Mouse (Mus musculus) heart, adult 10 weeks (tissue): Measurements from ENCODE around the gene Zfp850. TPM values are rescaled to one million over a fixed set of nuclear protein-coding genes. Genes with fewer than 3 reads are reported as not detected.

ENCODE experiments used
- polyA plus RNA-seq: library from polyadenylated mRNA; stranded (reverse); fragments of 350-450 nt; fragmentation: Illumina TruSeq; extraction: RNeasy Lipid Tissue Mini Kit (QIAGEN cat#74804); gene quantifications from one replicate; pipeline ENCODE4 v1.2.3, GENCODE M21; 2014; ENCODE audit warnings: low read depth, low replicate concordance

Gene Zfp850
- polyA plus RNA-seq: 0.89 TPM

DNA sequence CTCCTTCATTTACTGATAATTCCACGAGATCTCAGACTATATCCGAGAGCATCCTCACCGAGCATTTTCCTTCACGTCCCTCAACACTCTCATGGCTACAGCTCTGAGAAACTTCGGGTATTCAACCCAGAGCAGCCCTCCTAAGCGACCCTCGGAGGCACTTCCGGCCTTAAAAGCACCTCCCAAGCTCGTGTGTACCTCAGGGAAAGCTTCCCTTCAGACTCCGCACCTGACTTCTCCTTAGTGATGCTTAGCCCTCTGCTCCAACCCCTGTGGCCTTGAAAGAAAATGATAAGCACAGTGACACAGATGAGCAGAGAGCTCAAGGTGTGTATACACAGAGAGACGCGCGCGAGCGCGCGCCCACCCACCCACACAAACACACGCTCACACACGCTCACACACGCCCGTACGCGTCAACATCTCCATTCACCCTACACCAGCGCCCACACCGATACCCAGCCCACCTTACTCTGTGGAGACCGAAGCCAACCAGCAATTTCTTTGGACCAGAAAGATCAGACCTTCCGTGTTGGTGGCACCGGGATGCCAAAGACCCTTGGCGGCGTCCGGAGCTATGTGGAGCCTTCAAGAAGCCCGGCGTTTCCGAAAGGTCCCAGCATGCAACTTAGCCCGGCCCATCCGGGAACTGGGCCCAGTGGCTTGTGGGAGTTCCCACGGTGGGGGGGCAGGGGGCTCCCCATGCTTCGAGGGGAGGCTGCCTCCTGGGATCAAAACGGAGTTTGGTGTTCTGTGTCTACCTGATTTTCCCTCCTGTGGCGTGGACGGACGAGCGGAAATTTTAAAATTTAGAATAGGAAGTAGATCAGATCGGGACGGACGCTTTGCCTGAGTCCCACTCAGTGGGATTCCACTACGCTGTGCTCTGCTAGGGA lies at the start of gene Zfp850:
Zfp850 (minus strand) TSS at position 567 of the 896 bp plus-strand sequence.

DNA sequence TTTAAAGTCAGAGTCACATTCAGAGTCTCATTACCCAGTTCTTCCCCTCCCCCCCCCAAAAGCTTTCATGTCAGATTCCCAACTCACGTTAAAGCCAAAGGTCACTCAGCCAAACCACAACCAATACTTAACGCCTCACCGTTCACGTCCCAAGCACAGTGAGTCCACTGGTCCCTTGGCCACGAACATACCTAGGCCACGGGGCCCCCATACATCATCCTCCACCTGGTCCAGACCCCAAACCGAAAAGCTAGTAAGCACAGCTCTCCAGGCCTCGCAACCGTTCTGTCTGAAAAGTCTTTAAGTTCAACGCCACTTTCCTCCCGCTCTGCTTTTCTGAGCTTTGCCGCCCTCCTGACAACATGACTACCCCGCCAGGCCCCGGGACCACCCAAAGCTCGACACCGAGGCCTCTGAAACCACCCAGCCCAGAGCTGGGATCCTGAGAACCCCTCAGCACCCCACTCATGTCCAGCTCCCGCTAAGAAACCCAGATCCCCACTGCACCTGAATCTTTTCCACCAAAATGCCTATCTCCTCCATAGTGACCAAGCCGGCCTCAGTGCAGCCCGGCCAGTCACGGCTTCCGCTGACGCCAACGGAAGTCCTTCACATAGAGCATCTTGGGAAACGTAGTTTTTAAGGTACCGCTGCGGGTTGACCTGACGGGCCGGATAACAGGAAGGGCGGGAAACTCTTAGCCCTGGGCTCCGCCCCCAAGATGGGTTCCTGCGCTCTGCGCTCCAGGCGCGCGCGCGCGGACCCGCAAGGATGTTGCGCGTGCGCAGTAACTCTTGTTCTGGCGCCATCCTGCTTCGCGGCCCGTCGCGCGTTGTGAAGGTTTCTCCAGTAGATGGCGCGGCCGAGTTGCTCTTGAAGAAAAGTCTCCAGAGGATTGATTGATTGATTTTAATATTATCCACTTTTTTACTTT lies 35.8 kb upstream of the Zfp850 start, which contains the start of gene Psmc4:
Psmc4 (minus strand) TSS at position 626 of the 934 bp plus-strand sequence.

DNA sequence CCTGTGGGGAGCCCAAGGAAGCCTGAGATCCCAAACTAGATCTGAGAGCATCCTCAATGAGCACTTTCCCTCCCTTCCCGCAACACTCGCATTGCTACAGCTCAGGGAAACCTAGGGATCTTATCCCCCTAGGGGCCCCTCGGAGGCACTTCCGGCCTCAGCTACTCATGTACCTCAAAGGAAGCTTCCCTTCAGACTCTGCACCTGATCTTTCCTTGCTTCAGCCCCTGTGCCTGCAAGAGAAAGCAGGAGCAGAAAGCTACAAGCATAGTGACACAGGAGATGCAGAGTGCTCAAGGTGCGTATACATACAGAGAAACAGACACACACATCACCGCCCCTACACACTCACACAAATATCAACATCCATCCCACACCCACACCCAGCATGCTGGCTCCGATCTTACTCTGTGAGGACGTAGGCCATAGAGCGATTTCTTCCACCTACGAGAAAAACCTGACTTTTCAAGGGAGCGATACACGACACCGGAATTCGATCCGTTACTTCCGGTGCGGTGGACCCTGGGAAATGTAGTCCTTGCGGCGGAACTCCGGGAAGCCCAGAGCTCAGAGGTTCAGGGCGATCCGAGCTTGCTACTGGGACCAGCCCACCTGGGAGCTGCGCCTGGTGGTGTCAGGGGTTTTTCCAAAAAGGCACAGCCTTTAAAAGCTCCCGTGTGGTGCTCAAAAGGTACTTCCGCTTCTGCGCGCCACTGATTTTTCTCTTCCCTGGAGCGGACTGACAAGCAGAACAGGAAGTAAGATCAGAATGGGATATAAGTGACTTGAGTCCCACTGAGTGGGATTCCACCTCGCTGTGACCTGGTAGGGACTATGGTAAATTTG lies 35.0 kb downstream of the Zfp850 start, which contains the start of gene Zfp780b:
Zfp780b (minus strand) TSS at position 489 of the 846 bp plus-strand sequence.

Other genes with a start within 250 kb of the Zfp850 start
- gene Zfp626, start 206.9 kb downstream of the Zfp850 start, polyA plus RNA-seq: 4.1 TPM
- gene Zfp59, start 175.5 kb downstream of the Zfp850 start, polyA plus RNA-seq: 2.9 TPM
- gene Zfp607a, start 156.6 kb downstream of the Zfp850 start, polyA plus RNA-seq: 2.1 TPM
- 4.4 TPM for gene Zfp974, start 84.7 kb downstream of the Zfp850 start, polyA plus RNA-seq
- gene Zfp780b, start 34.9 kb downstream of the Zfp850 start, polyA plus RNA-seq: 5.7 TPM
- 96.3 TPM for gene Psmc4, start 36.0 kb upstream of the Zfp850 start, polyA plus RNA-seq
- 0.55 TPM for gene Fcgbp, start 57.1 kb upstream of the Zfp850 start, polyA plus RNA-seq
- gene 9530053A07Rik, start 115.4 kb upstream of the Zfp850 start, polyA plus RNA-seq: not detected
- gene Fbl, start 155.6 kb upstream of the Zfp850 start, polyA plus RNA-seq: 49.5 TPM
- gene Dyrk1b, start 165.4 kb upstream of the Zfp850 start, polyA plus RNA-seq: 19.2 TPM